Mouse (Mus musculus): Measurements from ENCODE around the gene Gm17387. TPM values are rescaled to one million over a fixed set of nuclear protein-coding genes. Genes with fewer than 3 reads are reported as not detected.

Gm17387 gene
- not detected in 2 replicates for polyA plus RNA-seq (2012; rRNA removed)

GRCm38 (mm10) chr7:141028831-141029230 lies at the start of gene Gm17387:
Gene Gm17387, plus strand, starts transcription at chr7:141029131.
- Histone ChIP-seq H3K4me1 (ENCODE audit: control insufficient read depth, insufficient read depth, low read length) (0 out of 2 replicates have a peak, but pooled peaks cover 2% of the 10 kb centered on the region), H3K27me3 (ENCODE audit: control insufficient read depth, insufficient read depth, low read length) (no peaks in the 10 kb centered on the region), H3K27ac (ENCODE audit: control insufficient read depth, insufficient read depth, low read depth, low read length) (no peak within 1 kb of the TSS), H3K4me3 (ENCODE audit: control insufficient read depth, low read depth, low read length) (no peak within 1 kb of the TSS), H3K36me3 (ENCODE audit: control insufficient read depth, insufficient read depth, low read length) (no peaks in the 10 kb centered on the region)
- TF ChIP-seq CTCF (IDR thresholded peaks at IDR 0.05; ENCODE audit: control insufficient read depth, insufficient read depth, insufficient replicate concordance, low read depth, low read length): no peak

- Histone ChIP-seq H3K4me1 (ENCODE audit: control insufficient read depth, insufficient read depth, low read length) (no peaks in the 10 kb centered on the region), H3K36me3 (ENCODE audit: control insufficient read depth, insufficient read depth, low read length) (no peaks in the 10 kb centered on the region), H3K4me3 (ENCODE audit: control insufficient read depth, low read depth, low read length) (no peak overlapping the region), H3K27me3 (ENCODE audit: control insufficient read depth, insufficient read depth, low read length) (no peaks in the 10 kb centered on the region), H3K27ac (ENCODE audit: control insufficient read depth, insufficient read depth, low read depth, low read length) (no peak overlapping the region)
- TF ChIP-seq CTCF (IDR thresholded peaks at IDR 0.05; ENCODE audit: control insufficient read depth, insufficient read depth, insufficient replicate concordance, low read depth, low read length): no peak
- no peak for TF ChIP-seq POLR2A (IDR thresholded peaks at IDR 0.05; ENCODE audit: control insufficient read depth, low read depth, low read length)
These were observed 47.2 kb upstream of the Gm17387 start for GRCm38 (mm10) chr7:140981704-140982103.

- H3K4me1 ChIP-seq (ENCODE audit: control insufficient read depth, insufficient read depth, low read length): no peaks in the 10 kb centered on the region
- no peak overlapping the region for H3K4me3 ChIP-seq (ENCODE audit: control insufficient read depth, low read depth, low read length)
- no peaks in the 10 kb centered on the region for H3K36me3 ChIP-seq (ENCODE audit: control insufficient read depth, insufficient read depth, low read length)
- H3K27ac ChIP-seq (ENCODE audit: control insufficient read depth, insufficient read depth, low read depth, low read length): no peak overlapping the region
- no peaks in the 10 kb centered on the region for H3K27me3 ChIP-seq (ENCODE audit: control insufficient read depth, insufficient read depth, low read length)
- no peak for TF ChIP-seq CTCF (IDR thresholded peaks at IDR 0.05; ENCODE audit: control insufficient read depth, insufficient read depth, insufficient replicate concordance, low read depth, low read length)
- no peak for TF ChIP-seq POLR2A (IDR thresholded peaks at IDR 0.05; ENCODE audit: control insufficient read depth, low read depth, low read length)
These were observed 46.0 kb upstream of the Gm17387 start for GRCm38 (mm10) chr7:140982971-140983370.

DNA sequence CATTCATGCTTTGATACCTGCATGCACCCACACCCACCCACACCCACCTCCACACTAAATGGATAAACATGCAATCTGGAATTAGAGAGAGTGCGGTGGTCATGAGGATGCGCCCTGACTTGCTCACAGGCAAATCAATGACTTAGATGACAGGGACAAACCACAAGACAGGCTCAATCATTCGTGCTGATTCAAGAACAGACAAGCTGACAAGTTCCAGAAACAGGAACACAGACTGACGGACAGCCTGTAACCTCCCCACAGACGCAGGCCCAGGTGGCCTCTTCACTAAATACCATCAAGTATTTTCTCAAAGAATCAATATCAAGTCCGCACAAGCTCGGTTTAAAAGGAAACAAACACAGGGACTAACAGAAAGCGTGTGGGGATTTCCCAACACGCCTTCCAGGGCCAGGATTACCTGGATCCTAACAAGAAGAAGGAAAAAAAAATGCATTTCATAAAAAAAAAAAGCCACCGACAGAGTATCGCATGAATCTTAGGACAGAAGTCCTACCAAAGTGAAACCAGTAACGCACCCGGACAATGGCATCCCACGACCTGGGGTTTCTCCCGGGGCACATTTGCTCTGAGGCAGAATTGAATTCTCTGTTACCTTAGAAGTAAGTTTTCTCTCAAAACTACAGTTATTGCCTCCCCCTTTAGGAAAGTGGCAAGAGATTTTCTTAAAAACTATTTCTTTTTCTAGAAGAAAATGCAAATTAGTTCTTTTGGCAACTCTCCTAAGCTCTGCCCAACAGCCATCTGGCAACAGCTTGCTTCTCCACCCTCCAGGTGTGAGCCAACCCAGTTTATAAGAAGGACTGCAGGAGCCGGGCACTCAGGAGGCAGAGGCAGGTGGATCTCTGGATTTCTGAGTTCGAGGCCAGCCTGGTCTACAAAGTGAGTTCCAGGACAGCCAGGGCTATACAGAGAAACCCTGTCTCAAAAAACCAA lies 41.5 kb upstream of the Gm17387 start:
- Histone ChIP-seq H3K4me3 (ENCODE audit: control insufficient read depth, low read depth, low read length) (no peak overlapping the region), H3K27me3 (ENCODE audit: control insufficient read depth, insufficient read depth, low read length) (no peaks in the 10 kb centered on the region), H3K4me1 (ENCODE audit: control insufficient read depth, insufficient read depth, low read length) (peaks cover 6% of the 10 kb centered on the region), H3K36me3 (ENCODE audit: control insufficient read depth, insufficient read depth, low read length) (no peaks in the 10 kb centered on the region), H3K27ac (ENCODE audit: control insufficient read depth, insufficient read depth, low read depth, low read length) (no peak overlapping the region)
- TF ChIP-seq POLR2A (IDR thresholded peaks at IDR 0.05; ENCODE audit: control insufficient read depth, low read depth, low read length): no peak
- TF ChIP-seq CTCF (IDR thresholded peaks at IDR 0.05; ENCODE audit: control insufficient read depth, insufficient read depth, insufficient replicate concordance, low read depth, low read length): no peak

DNA sequence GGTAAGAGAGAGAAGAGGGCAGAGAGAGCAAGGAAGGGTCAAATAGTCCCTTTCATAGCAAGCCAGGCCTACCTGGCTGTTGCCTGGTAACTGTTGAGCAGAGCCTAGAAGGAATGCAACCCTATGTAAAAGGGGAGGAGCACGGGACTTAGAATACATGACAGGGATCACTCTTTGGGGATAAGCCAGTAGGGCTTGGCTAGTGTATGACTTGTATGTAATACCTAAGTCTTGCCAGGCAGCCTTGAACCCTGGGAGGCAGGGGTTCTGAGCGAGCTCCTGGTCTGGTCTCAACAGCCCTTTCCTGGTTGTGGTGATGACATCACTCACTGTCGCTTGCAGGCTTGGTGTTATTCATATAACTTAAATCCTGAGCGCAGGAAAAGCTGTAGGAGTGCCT lies 39.9 kb upstream of the Gm17387 start:
- peaks cover 6% of the 10 kb centered on the region for H3K4me1 ChIP-seq (ENCODE audit: control insufficient read depth, insufficient read depth, low read length)
- no peaks in the 10 kb centered on the region for H3K27me3 ChIP-seq (ENCODE audit: control insufficient read depth, insufficient read depth, low read length)
- H3K27ac ChIP-seq (ENCODE audit: control insufficient read depth, insufficient read depth, low read depth, low read length): no peak overlapping the region
- no peak overlapping the region for H3K4me3 ChIP-seq (ENCODE audit: control insufficient read depth, low read depth, low read length)
- no peak for TF ChIP-seq CTCF (IDR thresholded peaks at IDR 0.05; ENCODE audit: control insufficient read depth, insufficient read depth, insufficient replicate concordance, low read depth, low read length)
- TF ChIP-seq POLR2A (IDR thresholded peaks at IDR 0.05; ENCODE audit: control insufficient read depth, low read depth, low read length): no peak
- H3K36me3 ChIP-seq (ENCODE audit: control insufficient read depth, insufficient read depth, low read length): no peaks in the 10 kb centered on the region

- Histone ChIP-seq H3K4me3 (ENCODE audit: control insufficient read depth, low read depth, low read length) (peak overlapping the region; percentile 44), H3K4me1 (ENCODE audit: control insufficient read depth, insufficient read depth, low read length) (peaks cover 6% of the 10 kb centered on the region), H3K27me3 (ENCODE audit: control insufficient read depth, insufficient read depth, low read length) (no peaks in the 10 kb centered on the region), H3K27ac (ENCODE audit: control insufficient read depth, insufficient read depth, low read depth, low read length) (no peak overlapping the region), H3K36me3 (ENCODE audit: control insufficient read depth, insufficient read depth, low read length) (no peaks in the 10 kb centered on the region)
- TF ChIP-seq POLR2A (IDR thresholded peaks at IDR 0.05; ENCODE audit: control insufficient read depth, low read depth, low read length) (no peak), CTCF (IDR thresholded peaks at IDR 0.05; ENCODE audit: control insufficient read depth, insufficient read depth, insufficient replicate concordance, low read depth, low read length) (no peak)
These were observed 38.7 kb upstream of the Gm17387 start for GRCm38 (mm10) chr7:140990185-140990584.

GRCm38 (mm10) chr7:140990622-140991021 lies 38.3 kb upstream of the Gm17387 start:
- Histone ChIP-seq H3K4me3 (ENCODE audit: control insufficient read depth, low read depth, low read length) (no peak overlapping the region), H3K4me1 (ENCODE audit: control insufficient read depth, insufficient read depth, low read length) (peaks cover 6% of the 10 kb centered on the region), H3K27ac (ENCODE audit: control insufficient read depth, insufficient read depth, low read depth, low read length) (no peak overlapping the region), H3K27me3 (ENCODE audit: control insufficient read depth, insufficient read depth, low read length) (no peaks in the 10 kb centered on the region), H3K36me3 (ENCODE audit: control insufficient read depth, insufficient read depth, low read length) (no peaks in the 10 kb centered on the region)
- TF ChIP-seq CTCF (IDR thresholded peaks at IDR 0.05; ENCODE audit: control insufficient read depth, insufficient read depth, insufficient replicate concordance, low read depth, low read length): no peak
- TF ChIP-seq POLR2A (IDR thresholded peaks at IDR 0.05; ENCODE audit: control insufficient read depth, low read depth, low read length): no peak
